Comparison of ENCODE assay signal across 7 mouse cellular contexts in the genomic region with DNA sequence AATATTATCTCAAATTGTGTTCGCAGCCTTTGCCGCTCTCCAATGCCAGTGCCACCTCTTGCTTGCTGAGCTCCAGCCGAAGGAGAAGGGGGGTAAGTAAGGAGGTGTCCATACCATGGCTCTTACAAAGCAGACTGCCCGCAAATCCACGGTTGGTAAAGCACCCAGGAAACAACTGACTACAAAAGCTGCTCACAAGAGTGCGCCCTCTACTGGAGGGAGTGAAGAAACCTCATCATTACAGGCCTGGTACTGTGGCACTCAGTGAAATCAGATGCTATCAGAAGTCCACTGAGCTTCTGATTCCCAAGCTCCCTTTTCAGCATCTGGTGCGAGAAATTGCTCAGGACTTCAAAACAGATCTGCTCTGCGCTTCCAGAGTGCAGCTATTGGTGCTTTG. TPM values are rescaled to one million over a fixed set of nuclear protein-coding genes. Genes with fewer than 3 reads are reported as not detected.
DNase-seq lines count a peak whose midpoint lies in the region; ATAC-seq lines count a peak whose summit lies in the region.

No protein-coding gene starts in this region.

- peak; percentile 29 for DNase-seq in right cerebral cortex, adult 18-20 months
- DNase-seq in right cerebral cortex, postnatal 36 days (ENCODE audit: low spot score in 2 of 2), result no peak
- peak; percentile 65 to 73 for DNase-seq in adrenal gland, postnatal 36 days
- peak; percentile 38 to 64 for DNase-seq in kidney, postnatal 4 days
- peak; percentile 62 for DNase-seq in lung, postnatal 36 days
- DNase-seq in spleen, postnatal 4 days (ENCODE audit: low spot score in 2 of 2), result peak; percentile 54 to 82

- ATAC-seq in erythroblast, adult 5-6 weeks (replicated peaks; ENCODE audit: low FRiP score, poor library complexity, severe bottlenecking), result peak; percentile 74; the same call in 1 of the 2 replicates

RNA-seq across cellular contexts. Expression of a gene that starts 15.3 kb away (rescaled TPM):
- 10 to 100 TPM; 37.2 to 44.0 TPM for total RNA-seq in adrenal gland, postnatal 36 days (2021)
- total RNA-seq in erythroblast, adult 5-6 weeks (2015; ENCODE audit: low replicate concordance), result 7.7 and 8.8 TPM in 2 replicates
- 15.5 and 16.5 TPM in 2 replicates for total RNA-seq in erythroblast, adult 5-6 weeks (2017; ENCODE audit: low replicate concordance)

RNA-seq across cellular contexts. Expression of a gene that starts 58.7 kb away (rescaled TPM):
- total RNA-seq in adrenal gland, postnatal 36 days (2021), result 10 to 100 TPM; 14.0 to 19.6 TPM
- 5.6 and 6.3 TPM in 2 replicates for total RNA-seq in erythroblast, adult 5-6 weeks (2015; ENCODE audit: low replicate concordance)
- 7.5 and 7.8 TPM in 2 replicates for total RNA-seq in erythroblast, adult 5-6 weeks (2017; ENCODE audit: low replicate concordance)

Comparison
In these comparisons a context has a peak if more than half of its experiments do, and no peak if none do; other contexts are left out.
1. DNase-seq: peak in right cerebral cortex, adult 18-20 months (single experiment), adrenal gland, postnatal 36 days (2 of 2), kidney, postnatal 4 days (2 of 2), lung, postnatal 36 days (single experiment) and spleen, postnatal 4 days (2 of 2); none in right cerebral cortex, postnatal 36 days (0 of 2).